Mouse (Mus musculus) lung, postnatal 14 days (tissue): ENCODE measurements around the gene Catsper4.
A peak's percentile ranks its signal among the peaks of the same experiment; 100 is the strongest.

ENCODE experiments used
- DNase-seq: peaks from one replicate; pipeline ENCODE4 v3.0.0; 2021

Gene Catsper4

DNA sequence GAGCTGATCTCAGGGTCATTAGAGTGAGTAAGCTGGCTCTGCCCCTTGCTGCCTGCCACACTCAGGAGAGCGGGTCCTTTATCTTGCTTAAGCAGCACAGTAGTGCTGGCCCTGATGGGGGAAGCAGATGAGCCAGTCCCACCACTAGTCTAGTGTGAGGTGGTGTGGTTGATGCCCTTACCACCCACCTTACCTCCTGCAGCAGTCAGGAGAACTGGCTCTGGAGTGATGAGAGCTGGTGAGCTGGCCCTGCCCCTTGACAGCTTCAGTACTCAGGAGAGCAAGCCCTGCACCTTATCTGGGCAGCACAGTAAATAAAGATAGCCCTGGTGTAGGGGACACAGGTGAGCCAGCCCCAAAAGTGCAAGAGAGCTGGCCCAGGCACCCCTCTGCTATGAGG is 46.1 kb downstream of the Catsper4 start:
- DNase-seq, result no peak

DNA sequence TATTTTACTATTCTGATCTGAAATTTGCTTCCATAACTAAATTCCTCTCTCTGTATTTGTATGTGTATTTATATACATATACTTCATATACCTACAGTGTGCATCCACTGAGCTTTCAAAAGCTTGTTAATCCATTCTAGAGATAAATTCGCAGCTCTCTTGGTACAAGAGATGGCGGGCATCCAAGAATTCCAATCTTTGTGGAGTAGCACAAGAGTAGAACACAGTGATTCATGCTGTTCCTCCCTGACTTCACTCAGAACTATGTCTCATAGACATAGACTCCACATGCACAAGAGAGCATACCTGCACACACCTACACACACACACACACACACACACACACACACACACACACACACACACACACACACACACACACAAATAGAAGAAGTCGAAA is 54.8 kb downstream of the Catsper4 start:
- peak; percentile 21 for DNase-seq

DNA sequence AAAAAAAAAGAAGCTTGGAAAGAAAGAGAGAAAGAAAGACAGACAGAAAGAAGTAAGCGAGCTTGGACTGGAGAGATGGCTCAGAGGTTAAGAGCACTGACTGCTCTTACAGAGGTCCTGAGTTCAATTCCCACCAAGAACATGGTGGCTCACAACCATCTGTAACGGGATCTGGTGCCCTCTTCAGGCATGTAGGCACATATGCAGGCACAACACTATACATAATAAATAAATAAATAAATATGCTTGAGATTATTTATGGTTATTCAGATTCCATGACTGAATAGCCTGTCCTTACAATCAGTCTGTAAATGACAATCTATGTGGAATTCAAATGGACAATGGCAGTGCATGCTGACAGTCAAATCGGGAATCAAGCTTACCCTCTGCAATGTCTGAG is 60.3 kb downstream of the Catsper4 start:
- no peak for DNase-seq

DNA sequence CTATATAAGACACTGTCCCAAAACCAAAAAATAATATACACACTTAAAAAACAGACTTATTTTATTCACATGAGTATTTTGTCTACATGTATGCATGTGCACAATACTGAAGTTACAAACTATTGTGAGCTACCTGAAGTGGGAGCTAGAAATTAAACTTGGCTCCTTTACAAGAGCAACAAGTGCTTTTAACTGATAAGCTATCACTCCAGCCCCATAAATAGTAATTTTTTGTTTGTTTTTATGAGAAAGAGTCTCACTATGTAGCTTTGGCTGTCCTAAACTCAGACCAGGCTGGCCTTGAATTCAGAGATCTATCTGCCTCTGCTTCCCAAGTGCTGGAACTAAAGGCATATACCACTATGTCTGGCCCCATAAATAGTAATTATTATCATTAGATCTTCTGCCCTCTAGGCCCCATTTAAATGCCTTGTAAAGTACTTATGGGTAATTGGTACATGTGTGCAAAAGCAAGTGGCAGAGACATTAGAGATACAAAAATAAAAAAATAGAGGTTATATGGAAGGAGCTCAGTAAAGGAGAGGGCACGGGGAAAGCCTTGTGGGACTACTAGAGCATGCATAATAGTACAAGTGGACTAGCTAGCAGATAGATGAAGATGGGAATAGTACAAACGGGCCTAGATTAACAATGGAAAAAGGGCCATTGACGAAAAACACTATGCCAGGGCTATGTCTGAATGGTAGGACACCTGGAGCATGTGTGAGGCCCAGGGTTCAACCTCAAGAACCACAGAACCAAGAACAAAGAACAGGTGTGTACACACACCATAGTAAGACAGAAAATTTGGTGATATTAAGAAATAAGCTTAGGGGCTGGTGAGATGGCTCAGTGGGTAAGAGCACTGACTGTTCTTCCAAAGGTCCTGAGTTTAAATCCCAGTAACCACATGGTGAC is 61.4 kb downstream of the Catsper4 start:
- DNase-seq, result no peak

DNA sequence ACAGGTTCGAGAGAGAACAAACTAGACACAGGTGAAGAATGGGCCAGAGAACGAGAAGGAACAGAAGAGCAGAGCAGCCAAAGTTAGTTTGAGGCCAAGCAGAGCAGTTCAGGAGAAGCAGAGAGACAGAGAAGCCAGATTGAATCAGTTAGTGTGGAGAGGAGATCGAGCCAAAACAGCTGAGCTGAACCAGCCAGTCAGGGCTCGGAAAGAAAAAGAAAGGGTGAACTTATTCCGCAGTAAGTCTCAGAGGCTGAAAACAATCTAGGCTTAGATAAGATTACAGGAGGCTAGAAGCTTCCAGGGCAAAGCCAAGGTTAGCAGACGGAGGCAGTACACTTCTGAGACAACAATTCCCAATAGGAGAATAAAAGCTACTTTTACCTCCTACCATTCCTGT is 62.2 kb downstream of the Catsper4 start:
- DNase-seq, result no peak

DNA sequence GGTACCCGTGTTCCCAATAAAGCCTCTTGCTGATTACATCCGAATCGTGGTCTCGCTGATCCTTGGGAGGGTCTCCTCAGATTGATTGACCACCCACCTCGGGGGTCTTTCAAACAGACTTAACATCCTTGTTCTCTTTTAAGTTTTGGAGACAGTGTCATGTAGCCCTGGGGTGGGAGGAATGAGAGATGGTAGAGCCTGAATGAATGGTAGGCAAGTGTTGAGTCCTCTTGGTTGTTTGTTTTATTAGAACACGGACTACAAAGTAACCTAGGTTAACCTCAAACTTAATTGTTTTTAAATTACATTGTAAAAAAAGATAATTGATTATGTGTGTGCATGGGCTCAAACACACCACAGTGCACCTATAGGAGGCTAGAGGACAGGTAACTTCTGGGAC is 62.6 kb downstream of the Catsper4 start:
- DNase-seq, result no peak
